Mouse (Mus musculus) heart, embryonic 14.5 days (tissue): ENCODE data around the gene Aph1a. TPM values are rescaled to one million over a fixed set of nuclear protein-coding genes. Genes with fewer than 3 reads are reported as not detected.

Experiments
- ATAC-seq: fragments of 200-750 bp; cut with Nextera tagmentation; 2 replicates; pipeline ENCODE4 v1.8.0; 2017; ENCODE audit warnings: low read depth, moderate TSS enrichment; ENCODE audit not compliant: insufficient number of reproducible peaks, insufficient read depth, low FRiP score
- H3K27ac ChIP-seq, 2 experiments: fragments of 200-500 bp in 1 of 2; fragments of 300-500 bp in 1 of 2; sonication (generic) in 1 of 2; replicated peaks in 1 of 2; 2 replicates each; pipeline ENCODE4 v1.5.1; 2012 to 2014; ENCODE audit warnings: low read depth in 2 of 2, low read length in 2 of 2, control low read depth in 1 of 2, mild to moderate bottlenecking in 1 of 2, mixed read lengths in 1 of 2; ENCODE audit not compliant: control insufficient read depth in 1 of 2, insufficient read depth in 1 of 2
- H3K27me3 ChIP-seq: fragments of 300-500 bp; sonication (generic); 2 replicates; pipeline ENCODE4 v1.6.1; 2014; ENCODE audit warnings: mild to moderate bottlenecking, low read length, control low read depth; ENCODE audit not compliant: control insufficient read depth, insufficient read depth
- H3K36me3 ChIP-seq: fragments of 300-500 bp; sonication (generic); 2 replicates; pipeline ENCODE4 v1.6.1; 2014; ENCODE audit warnings: mild to moderate bottlenecking, control low read depth, low read length, mixed read lengths; ENCODE audit not compliant: control insufficient read depth, insufficient read depth
- H3K4me1 ChIP-seq, 2 experiments: fragments of 200-500 bp in 1 of 2; fragments of 300-500 bp in 1 of 2; sonication (generic) in 1 of 2; 2 replicates each; pipeline ENCODE4 v1.6.1; 2012 to 2014; ENCODE audit warnings: low read length in 2 of 2, control low read depth in 1 of 2, mixed read lengths in 1 of 2; ENCODE audit not compliant: control insufficient read depth in 2 of 2, insufficient read depth in 2 of 2
- H3K4me2 ChIP-seq: fragments of 300-500 bp; sonication (generic); 2 replicates; pipeline ENCODE4 v1.6.1; 2014; ENCODE audit warnings: mild to moderate bottlenecking, low read length
- H3K4me3 ChIP-seq, 2 experiments: fragments of 200-500 bp in 1 of 2; fragments of 300-500 bp in 1 of 2; sonication (generic) in 1 of 2; 2 replicates each; pipeline ENCODE4 v1.5.1; 2012 to 2014; ENCODE audit warnings: low read length in 2 of 2, mild to moderate bottlenecking in 2 of 2, control low read depth in 1 of 2, low read depth in 1 of 2, moderate library complexity in 1 of 2; ENCODE audit not compliant: control insufficient read depth in 1 of 2, insufficient read depth in 1 of 2
- H3K9ac ChIP-seq: fragments of 300-500 bp; sonication (generic); 2 replicates; pipeline ENCODE4 v1.6.1; 2014; ENCODE audit warnings: mild to moderate bottlenecking, low read length
- H3K9me3 ChIP-seq: fragments of 300-500 bp; sonication (generic); 2 replicates; pipeline ENCODE4 v1.6.1; 2016; ENCODE audit warnings: low read length, control low read depth; ENCODE audit not compliant: control insufficient read depth
- WGBS: fragments of 180-500 bp; shearing (Covaris S2); extraction: QIAGEN DNeasy Blood & Tissue Kit; methylation state at CpG from one replicate; pipeline ENCODE4 v1.1.7; 2014; 5-methylcytosine and 5-hydroxymethylcytosine counted together
- polyA plus RNA-seq: library from polyadenylated mRNA; unstranded; fragments of >200 nt; fragmentation: Nextera tagmentation; extraction: Ambion mirVana; gene quantifications from 2 replicates; pipeline ENCODE4 v1.2.1, GENCODE M21; 2014

The Aph1a gene
- polyA plus RNA-seq, 1 experiment from 2014 or later: 38.4 TPM

GRCm38 (mm10) chr3:95887596-95887995 is 6.2 kb upstream of the Aph1a start:
- H3K4me2 ChIP-seq: no peak overlapping the region
- H3K4me3 ChIP-seq: no peak overlapping the region
- no peaks in the 10 kb centered on the region for H3K9me3 ChIP-seq
- H3K27me3 ChIP-seq: no peaks in the 10 kb centered on the region
- H3K27ac ChIP-seq: no peak overlapping the region
- 70% methylated on average over 4 of the region's 4 CpGs for WGBS
- peaks cover 31% of the 10 kb centered on the region for H3K36me3 ChIP-seq
- no peak for ATAC-seq
- peaks cover 13 to 21% of the 10 kb centered on the region in 2 experiments; a peak in 3 of 4 replicates for H3K4me1 ChIP-seq
- no peak overlapping the region for H3K9ac ChIP-seq

- Histone ChIP-seq H3K9me3 (no peaks in the 10 kb centered on the region), H3K4me2 (no peak overlapping the region), H3K36me3 (peaks cover 31% of the 10 kb centered on the region), H3K27me3 (no peaks in the 10 kb centered on the region), H3K9ac (no peak overlapping the region), H3K27ac (no peak overlapping the region), H3K4me1 (peaks cover 14 to 26% of the 10 kb centered on the region in 2 experiments), H3K4me3 (no peak overlapping the region)
- WGBS: 73% methylated on average over 3 of the region's 3 CpGs
- no peak for ATAC-seq
Observed at GRCm38 (mm10) chr3:95889664-95890063, 4.1 kb upstream of the Aph1a start.

GRCm38 (mm10) chr3:95891211-95892065 is 2.3 kb upstream of the Aph1a start, which contains the start of gene BC028528:
Gene BC028528 (minus strand): TSS chr3:95892005.
- 22% methylated on average over 12 of the region's 12 CpGs for WGBS
- H3K27me3 ChIP-seq: no peaks in the 10 kb centered on the region
- H3K36me3 ChIP-seq: peaks cover 31% of the 10 kb centered on the region
- ATAC-seq: 0 out of 2 replicates have a peak, but pooled peaks have one; percentile 37
- H3K4me2 ChIP-seq: peak within 1 kb of the TSS; percentile 66
- peak within 1 kb of the TSS; percentile 90 to 91 for H3K27ac ChIP-seq
- no peaks in the 10 kb centered on the region for H3K9me3 ChIP-seq
- peak within 1 kb of the TSS; percentile 34 to 36 for H3K4me3 ChIP-seq
- peaks cover 17 to 32% of the 10 kb centered on the region in 2 experiments for H3K4me1 ChIP-seq
- peak within 1 kb of the TSS; percentile 69 for H3K9ac ChIP-seq

- Histone ChIP-seq H3K4me2 (peak overlapping the region; percentile 77), H3K9me3 (no peaks in the 10 kb centered on the region), H3K4me1 (peaks cover 17 to 32% of the 10 kb centered on the region in 2 experiments), H3K27ac (peak overlapping the region; percentile 90 to 91), H3K27me3 (no peaks in the 10 kb centered on the region), H3K9ac (peak overlapping the region; percentile 69), H3K36me3 (peaks cover 26% of the 10 kb centered on the region), H3K4me3 (peak overlapping the region; percentile 5 to 70; a peak in 3 of 4 replicates)
- 22% methylated on average over 11 of the region's 11 CpGs for WGBS
- ATAC-seq: no peak
Observed at GRCm38 (mm10) chr3:95892066-95893052, 1.4 kb upstream of the Aph1a start.

GRCm38 (mm10) chr3:95893126-95893525 is 643 bp upstream of the Aph1a start:
- H3K4me3 ChIP-seq: peak overlapping the region; percentile 47 to 70; a peak in 3 of 4 replicates
- peak overlapping the region; percentile 74 for H3K9ac ChIP-seq
- H3K4me1 ChIP-seq: peaks cover 17 to 32% of the 10 kb centered on the region in 2 experiments
- no peak for ATAC-seq
- H3K36me3 ChIP-seq: peaks cover 26% of the 10 kb centered on the region
- WGBS: 13% methylated on average over 7 of the region's 7 CpGs
- H3K27me3 ChIP-seq: no peaks in the 10 kb centered on the region
- no peaks in the 10 kb centered on the region for H3K9me3 ChIP-seq
- H3K27ac ChIP-seq: peak overlapping the region; percentile 91
- peak overlapping the region; percentile 77 for H3K4me2 ChIP-seq

- Histone ChIP-seq H3K4me2 (peak overlapping the region; percentile 83), H3K4me1 (peaks cover 17 to 32% of the 10 kb centered on the region in 2 experiments), H3K27me3 (no peaks in the 10 kb centered on the region), H3K36me3 (peaks cover 25% of the 10 kb centered on the region), H3K9ac (peak overlapping the region; percentile 88), H3K4me3 (peak overlapping the region; percentile 70 to 78), H3K9me3 (no peaks in the 10 kb centered on the region), H3K27ac (peak overlapping the region; percentile 87 to 93)
- no peak for ATAC-seq
- WGBS: 6% methylated on average over 15 of the region's 16 CpGs
Observed at GRCm38 (mm10) chr3:95894317-95895160, 770 bp downstream of the Aph1a start.
